Mouse (Mus musculus) gastrocnemius, adult 8-10 months (tissue): ENCODE measurements around the gene Mas1. TPM values are rescaled to one million over a fixed set of nuclear protein-coding genes. Genes with fewer than 3 reads are reported as not detected.
A peak's percentile ranks its signal among the peaks of the same experiment; 100 is the strongest.
"Not testable (repeated sequence)": the region's sequence is repeated elsewhere in the genome, so short reads cannot be mapped to it uniquely, and the experiment has no call there.

Experiments
- DNase-seq, 2 experiments: peaks; one replicate each; pipeline ENCODE4 v3.0.0; 2022; ENCODE audit warnings: low spot score in 2 of 2
- total RNA-seq, 4 experiments: library from RNA; stranded (reverse); gene quantifications; 2 replicates each; pipeline ENCODE4 v1.2.4; 2022

Gene Mas1
- under 1 TPM; 0.22 to 0.35 (median 0.28) TPM for total RNA-seq

DNA sequence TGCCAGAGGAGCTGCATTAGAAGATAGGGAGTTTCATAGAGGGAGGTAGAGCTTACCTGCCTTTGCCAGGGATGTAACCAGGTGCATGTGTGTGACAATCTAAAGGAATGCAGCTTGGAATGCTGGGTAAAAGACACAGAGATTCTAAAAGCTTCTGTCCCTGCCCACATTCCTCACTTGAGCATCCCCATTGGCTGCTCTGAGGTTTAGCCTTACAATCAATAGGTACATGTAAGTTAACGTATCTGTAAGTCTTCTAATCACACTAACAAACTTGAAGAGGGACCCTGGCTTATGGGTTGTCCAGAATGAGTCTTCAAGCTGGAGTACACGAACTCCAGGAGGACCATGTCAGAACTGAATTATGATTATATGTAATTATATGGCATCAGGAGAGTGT lies at the start of gene Mas1:
Gene Mas1 (minus strand): TSS at position 101 of the 400 bp plus-strand sequence.
- DNase-seq = no peak

DNA sequence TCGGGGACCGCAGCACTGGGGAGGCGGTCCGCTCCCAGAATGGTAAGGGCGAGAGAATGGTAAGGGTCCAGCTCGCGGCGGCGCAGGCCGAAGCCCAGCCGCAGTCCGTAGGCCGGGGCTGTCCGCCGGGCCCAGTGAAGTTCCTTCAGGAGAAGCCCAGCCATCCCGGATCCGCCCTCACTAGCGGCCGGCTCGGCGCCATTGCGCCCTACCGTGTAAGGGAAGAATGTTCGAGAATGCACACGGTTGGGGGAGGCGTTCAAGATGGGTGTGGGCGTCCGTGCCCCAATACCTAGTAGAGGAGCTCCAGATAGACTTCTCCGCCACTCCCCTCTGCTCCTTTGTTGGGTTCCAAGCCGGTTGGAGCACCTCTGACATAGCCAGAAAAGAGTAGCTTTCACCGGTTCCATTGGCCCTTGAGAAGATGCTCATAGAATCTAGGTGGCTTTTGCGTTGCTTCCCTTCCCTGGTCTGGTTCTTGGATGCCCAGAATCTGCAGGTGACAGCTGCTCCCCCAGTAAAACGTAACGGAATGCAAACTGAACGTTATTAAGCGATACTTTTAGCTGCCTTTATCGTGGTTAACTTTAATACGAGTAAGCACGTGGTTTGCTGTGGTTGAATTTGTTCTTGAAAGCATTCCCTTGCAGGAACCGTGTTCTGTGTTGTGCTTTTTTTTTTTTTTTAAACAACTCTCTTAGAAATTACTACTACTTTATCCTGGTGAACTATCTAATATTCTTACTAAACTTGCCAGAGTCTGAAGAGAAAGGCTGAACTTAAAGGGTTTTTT lies 48.8 kb upstream of the Mas1 start:
- peak in 1 of 2 experiments; percentile 24 for DNase-seq

DNA sequence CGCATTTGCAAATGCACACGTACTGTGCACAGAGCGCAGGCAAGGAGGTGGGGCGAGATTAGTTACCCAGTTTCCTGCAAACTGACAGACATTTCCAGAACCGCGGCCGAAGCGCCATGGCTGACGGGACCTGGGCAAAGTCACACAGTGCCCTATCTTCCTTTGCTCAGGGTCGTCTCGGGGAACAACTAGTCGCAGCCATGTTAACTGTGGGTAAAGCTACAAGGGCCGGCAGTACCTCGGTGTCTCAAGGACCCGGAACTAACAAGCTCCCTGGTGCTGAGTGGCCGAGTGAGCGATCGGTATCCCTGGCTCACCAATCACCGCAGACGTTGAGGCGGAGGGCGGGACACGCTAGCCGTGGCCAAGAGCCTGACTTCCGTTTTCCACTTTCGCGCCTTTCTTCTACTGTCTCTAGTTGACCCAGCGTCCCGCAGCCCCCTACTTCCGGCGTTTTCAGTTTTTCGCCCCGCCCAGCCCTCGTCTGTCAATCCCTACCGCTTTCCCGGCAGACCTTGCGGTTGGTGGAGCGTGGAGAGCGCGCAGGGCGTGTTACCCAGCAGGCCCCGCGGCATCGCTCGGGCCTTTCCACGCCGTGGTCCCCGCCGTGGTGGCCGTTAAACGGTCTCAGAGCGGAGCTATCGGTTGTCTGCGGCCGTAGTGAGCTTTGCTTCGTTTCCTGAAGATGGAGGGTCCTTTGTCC lies 48.1 kb upstream of the Mas1 start, which contains the start of gene Mrpl18:
Gene Mrpl18 (minus strand): TSS at position 465 of the 703 bp plus-strand sequence.
- peak; percentile 98 to 99 for DNase-seq

DNA sequence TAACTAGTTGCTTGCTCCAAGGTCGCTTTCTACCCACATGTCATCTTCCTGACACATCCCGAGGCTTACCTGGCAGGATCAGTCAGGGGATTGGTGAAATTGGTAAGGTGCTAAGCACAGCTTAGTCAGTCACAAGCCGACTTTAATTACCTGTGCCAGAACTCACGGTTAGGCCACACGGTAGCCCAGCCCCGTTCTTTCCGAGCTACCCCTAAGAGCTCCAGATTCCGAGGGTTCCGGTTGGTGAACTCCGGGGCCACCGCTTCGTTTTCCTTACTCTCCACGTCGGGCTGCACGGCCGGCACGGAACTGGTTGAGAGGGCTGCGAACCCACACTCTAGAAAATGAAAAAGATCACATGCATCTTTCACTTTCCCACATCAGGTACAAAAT lies 47.5 kb upstream of the Mas1 start, which contains the start of gene Tcp1:
Gene Tcp1 (plus strand): TSS at position 214 of the 393 bp plus-strand sequence.
- DNase-seq = no peak

DNA sequence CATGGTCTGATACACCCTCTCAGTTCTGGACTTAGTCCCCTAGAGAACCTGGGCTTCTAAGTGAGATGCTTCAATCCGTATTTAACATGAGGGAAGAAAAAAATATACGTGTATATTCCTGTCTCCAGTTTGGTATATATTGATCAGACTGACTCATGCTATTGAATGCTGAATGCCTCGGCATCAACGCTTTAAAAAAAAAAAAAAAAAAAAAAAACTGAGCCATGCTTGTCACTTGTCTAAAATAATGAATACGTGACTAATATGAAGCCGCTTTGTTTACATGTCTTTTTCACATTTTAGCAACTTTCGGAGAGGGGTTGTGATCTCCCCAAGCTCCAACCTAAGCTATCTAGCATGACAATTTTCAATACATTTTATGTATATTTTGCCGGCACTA lies 42.4 kb upstream of the Mas1 start:
- no peak for DNase-seq

DNA sequence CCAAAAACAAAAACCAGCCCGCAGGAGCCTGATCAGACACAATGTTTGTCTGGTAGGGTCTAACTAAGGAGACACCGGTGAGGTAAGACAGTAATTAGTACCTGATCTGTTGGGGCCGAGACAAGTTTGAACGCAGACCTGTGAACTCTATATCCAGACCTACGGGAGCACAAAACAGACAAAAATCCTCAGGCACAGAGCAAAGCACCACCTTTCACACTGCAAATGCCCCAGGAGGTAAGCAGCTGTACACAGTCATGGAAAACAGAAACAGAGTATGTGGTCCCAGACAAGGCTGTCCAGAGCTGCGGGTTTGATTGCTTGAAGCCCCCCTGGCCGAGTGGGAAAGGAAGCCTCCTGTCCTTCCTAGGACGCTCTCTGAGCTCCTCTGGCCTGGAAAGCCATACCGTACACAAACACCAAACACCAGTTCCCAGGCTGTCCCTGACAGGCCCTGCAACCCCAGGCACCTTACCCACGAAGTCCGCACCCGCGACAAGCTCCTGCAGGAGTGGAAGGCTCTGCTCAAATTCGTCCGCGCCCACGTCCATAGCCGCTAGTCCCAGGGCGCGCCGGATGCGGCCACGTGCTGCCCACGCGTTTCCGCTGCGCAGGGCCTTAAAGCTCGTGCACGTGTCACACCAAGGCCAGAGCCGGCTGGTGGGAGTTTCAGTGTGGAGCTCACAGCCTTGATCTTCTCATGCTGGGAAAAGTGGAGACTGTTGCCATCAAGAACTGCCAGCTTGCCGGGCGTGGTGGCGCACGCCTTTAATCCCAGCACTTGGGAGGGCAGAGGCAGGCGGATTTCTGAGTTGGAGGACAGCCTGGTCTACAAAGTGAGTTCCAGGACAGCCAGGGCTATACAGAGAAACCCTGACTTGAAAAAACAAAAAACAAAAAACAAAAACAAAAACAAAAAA lies 41.7 kb upstream of the Mas1 start, which contains the start of gene Pnldc1:
Gene Pnldc1 (minus strand): TSS at position 870 of the 920 bp plus-strand sequence.
- no peak for DNase-seq

DNA sequence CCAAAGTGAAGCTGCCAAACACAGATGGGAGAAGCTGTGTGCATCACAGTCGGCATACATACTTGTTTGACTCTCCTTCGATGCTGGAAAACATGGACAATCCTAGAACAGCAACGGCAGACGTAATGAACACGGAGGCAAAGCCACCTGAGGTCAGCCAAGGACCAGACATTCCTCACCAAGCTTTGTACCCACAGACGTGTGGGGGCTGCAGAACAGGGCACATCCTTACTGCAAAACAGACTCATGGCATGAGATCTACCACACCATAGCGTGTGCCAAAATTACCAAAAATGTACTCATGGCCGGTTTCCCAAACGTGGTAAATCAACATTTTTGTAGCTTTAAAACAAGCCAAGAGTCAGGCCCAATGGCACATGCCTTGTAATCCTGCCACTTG lies 38.5 kb upstream of the Mas1 start:
- no peak for DNase-seq

DNA sequence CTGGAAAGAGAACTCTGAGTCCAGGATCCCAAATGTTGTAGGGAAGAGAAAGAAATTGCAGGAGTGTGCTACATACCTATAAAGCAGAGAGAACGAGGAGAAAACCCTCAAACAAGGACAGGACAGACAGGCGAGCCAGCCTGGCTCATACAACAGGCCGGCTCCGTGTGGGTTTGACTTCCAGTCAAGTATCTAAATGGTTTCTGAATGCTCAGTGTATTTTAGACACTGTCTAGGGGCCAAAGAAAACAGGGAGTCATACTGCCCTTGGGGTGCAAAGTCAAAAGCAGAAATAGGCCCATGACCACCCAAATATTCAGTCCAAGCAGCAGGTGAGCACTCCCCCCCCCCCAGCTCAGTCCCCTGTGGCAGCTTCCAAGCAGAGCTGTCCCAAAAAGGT lies 37.9 kb upstream of the Mas1 start:
- DNase-seq = no peak

DNA sequence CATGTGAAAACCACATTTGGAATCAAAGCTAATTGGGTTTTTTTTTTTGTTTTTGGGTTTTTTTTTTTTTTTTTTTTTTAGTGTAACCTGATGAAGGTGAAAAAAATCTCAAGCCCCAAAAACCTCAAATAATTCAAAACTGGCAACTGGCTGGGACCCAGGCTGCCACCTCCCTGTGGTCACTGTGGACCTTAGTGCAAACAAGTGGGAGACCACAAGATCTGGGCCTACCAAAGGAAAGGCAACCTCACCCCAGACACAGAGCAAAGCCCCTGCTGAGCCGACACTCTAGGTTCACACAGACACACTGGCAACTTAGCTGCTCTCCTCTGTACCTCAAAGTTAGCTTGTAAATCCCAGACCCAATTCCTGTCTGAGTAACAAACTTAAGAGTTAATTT lies 36.4 kb upstream of the Mas1 start:
- no peak for DNase-seq

DNA sequence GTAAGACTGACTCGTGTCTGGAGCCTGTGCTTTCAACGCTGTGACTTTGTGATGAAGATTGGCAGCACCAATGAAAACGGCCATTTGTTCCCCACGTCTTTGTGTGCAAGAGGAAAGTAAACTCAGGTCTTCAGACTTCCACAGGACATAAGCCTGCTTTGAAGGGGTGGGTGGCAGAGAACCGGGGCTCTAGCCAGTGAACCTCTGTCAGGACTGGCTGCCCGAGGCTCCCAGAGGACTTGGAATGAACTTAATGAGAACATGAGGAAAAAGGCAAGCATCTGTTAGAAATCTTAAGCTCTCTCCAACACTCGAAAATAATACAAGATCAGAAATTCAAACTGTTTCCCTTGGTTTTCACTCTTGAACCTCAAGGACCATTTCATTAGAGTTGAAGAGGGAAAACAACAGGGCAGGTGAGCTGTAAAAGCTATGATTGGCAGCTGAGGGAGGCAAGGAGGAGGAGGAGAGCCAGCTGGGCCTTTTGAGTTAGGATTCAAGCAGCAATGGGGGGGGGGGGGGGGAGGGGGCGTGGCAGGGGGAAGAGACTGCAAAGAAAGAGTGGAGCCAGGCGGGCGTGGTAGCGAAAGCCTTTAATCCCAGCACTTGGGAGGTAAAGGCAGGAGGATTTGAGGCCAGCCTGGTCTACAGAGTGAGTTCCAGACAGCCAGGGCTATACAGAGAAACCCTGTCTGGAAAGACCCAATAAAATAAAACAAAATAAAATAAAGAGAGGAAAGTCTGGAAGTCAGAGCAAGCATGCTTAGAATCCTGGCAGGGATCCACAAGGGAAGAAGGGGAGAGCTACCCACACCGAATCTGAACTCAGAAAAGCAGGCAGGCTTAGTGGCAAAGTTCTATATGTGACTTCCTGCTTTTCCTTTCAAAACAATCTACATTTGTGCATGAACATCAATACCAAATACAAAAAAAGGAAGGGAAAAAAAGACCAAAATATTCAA lies 35.7 kb upstream of the Mas1 start:
- no peak for DNase-seq

DNA sequence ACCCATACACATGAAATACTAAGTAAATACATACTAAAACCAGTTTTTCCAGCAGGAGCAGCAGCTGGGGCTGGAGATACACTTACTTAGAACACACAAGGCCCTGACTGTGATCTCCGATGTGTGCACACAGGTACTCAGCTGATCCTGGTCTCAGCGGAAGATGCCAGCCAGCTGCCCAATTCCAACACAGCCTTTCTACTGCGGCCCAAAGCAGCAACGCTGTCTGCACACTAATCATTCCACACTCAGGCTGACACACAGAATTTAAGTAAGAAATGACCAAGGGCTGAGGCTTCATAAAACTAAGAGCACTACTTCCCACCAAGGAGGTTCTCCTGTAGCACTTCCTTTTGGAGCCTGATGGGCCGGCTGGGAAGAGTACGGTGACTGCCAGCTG lies 34.3 kb upstream of the Mas1 start:
- DNase-seq = no peak

DNA sequence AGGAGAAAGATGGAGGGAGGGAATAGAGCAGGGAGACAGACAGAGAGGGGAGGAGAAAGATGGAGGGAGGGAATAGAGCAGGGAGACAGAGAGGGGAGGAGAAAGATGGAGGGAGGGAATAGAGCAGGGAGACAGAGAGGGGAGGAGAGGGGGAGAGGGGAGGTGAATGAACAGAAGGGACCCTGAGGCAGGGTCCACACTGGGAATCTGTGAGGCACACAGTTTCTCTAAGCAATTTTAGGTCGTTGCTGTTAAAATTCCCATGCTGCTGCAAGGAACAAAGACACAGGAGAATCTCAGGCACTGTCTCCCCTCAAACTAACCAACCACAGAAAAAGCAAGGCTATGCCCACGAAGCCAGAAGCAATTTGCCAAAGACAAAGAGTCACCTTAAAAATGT lies 30.7 kb upstream of the Mas1 start:
- not testable (repeated sequence) for DNase-seq

DNA sequence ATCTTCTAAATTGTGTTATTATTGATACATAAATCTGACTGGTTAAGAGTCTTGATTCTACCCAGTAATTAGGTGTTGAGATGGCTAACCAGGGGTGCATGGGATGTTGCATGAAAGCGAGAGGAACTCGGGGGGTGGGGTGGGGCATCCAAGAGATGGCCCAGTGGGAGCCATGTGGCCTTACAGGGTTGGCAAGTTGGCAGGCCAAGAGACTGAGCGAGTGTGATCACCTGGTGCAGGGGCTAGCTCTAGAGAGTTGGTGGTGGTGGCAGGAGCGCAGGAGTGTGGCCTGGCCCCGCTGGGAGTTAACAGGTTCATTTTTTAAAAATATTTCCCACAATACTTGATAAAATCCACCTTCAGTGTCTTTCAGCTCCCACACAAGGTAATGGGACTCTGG lies 29.7 kb upstream of the Mas1 start:
- DNase-seq = no peak

DNA sequence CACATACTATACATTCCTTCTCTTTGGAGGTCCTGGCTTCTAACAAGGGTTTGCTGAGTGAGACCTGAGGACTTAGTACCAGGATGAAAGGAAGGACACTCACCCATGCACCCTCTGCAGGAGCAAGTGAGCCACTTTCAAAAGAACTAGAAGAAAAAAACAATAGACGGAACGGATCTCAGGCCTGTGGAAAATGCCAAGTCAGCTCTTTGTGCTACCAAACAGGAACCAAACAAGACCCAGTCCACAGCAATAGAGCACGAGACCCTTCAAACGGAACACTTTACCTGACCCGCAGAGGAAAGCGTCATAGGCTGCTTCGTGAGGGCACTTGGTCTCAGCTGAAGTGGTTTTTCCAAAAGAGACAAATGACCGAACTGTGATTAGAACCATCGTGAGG lies 24.1 kb upstream of the Mas1 start:
- no peak for DNase-seq

DNA sequence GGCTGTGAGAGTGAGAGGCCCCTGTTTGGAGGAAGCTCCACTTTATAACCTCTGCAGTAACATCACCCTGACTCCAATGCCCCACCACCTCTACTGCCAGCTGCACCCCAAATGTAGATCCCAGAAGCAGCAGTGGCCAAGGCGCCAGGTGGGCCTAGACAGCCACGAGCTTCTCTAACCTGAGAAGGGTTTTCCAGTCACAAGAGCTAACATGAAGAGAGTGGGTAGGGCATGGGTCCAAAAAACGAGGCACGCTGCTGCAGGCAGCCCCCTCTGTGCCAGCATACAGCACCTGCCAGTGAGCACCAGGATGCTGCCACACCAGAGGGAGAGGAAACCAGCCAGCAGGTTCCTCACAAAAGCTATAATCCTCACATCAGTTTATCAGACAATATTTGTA lies 23.1 kb upstream of the Mas1 start:
- no peak for DNase-seq

DNA sequence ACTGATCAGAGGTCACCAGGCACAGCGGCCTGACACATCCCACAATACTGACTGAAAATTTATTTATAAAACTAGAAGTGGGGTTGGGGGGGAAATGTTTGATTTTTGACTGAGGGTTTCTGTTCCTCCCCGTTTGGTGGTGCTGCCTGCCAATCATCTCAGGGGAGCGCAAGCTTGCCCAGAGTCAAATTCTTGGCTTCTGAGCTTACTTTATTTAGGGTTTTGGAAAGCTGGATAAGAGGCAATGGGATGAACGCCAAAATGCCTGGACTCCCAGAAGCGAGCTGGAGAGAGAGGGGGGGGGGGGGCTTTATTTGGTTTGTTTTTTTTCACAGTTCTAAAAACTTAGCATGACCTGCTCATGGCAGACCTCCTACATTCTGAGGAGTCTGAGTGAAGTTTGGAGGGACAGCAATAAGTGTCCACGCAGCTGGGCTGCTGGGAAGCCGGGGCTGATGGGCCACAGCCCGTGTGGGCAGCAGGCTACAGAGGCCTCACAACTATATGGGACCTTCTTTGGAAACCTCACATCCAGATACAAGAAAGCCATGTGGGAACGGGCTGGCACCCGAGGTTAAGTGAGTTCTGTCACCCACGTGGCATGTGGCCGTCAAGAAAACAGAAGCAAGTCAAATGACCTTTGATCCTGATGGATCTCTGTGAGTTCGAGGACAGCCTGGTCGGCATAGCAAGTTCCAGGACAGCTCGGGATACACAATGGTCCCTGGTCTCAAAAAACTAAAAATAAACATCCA lies 19.3 kb upstream of the Mas1 start:
- no peak for DNase-seq

DNA sequence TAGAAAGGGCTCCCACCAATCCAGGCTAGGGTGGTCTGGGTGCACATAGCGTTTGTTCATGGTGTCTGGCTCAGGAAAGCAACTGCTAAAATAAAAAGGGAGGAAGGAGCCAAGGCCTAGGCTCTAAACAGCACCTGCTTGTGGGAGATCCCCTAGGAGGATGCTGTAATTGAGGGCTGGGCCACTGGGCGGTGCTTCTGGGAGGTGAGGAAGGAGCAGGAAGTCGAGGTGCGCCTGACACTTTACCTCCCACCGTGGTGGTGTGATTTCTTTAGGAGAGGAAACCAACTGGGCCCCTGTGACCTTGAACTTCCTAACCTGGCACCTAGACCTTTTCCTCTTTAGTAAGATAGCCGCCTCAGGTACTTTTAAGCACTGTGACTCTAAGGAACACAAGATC lies 18.7 kb upstream of the Mas1 start:
- no peak for DNase-seq

DNA sequence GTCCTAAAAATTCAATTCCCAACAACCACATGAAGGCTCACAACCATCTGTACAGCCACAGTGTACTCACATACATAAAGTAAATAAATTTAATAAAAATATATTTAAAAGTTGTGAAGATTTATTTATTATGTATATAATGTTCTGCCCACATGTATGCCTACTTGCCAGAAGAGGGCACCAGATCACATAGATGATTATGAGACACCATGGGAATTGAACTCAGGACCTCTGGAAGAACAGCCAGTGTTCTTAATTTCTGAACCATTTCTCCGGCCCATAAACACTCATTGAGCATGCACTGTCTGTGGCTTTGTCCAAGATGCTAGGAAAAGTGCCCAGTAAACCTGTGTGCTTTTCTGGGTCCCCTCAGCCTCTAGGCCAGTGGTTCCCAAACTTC lies 13.3 kb upstream of the Mas1 start:
- no peak for DNase-seq

DNA sequence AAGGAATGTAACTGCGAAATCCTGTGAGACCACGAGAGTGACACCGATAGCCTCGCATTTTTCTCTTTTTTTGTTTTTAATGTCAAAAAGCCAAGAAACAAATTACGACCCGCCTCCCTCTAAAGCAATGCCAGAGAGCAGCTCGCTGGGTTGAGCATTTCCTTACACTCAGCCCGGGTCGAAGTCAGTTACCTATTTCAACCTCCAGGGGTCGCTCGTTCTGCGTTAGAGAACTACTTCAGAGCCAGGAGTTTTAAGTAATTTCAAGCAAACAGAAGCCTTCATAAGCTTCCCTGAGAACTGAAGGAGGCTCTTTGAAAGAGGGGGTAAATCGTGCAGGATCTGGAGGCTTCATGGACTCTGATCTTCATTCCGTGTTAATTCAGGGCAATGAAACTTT lies 12.2 kb upstream of the Mas1 start:
- peak; percentile 68 to 70 for DNase-seq

DNA sequence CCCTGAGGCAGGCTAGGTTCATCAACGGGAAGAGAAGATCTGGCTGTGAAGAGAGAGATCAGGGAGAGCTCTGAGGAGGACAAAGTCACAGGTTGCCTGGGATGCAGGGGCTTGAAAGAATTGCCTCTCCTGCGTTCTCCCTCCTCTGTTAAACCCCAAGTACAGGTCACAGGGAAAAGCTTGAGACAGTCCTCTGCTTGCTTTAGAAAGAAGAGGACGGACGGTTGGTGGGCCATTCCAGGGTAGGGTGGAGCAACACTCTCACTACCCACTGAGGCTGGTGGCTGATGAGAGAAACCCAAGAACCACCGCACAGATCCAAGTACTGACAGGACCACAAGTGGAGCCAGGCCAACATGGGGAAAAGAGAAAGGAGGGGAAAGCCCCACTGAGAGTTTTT lies 7.8 kb upstream of the Mas1 start, which contains the start of gene Mrgprh:
Gene Mrgprh (plus strand): TSS at position 301 of the 400 bp plus-strand sequence.
- DNase-seq = no peak
